Mouse (Mus musculus) liver, adult 2 months (tissue): ENCODE measurements around the gene Tgm2.

Experiments
- CTCF ChIP-seq: fragments of 200-500 bp; IDR thresholded peaks from 2 replicates; pipeline ENCODE4 v1.5.1; 2011; ENCODE audit warnings: low read depth, low read length, control low read depth
- POLR2A ChIP-seq: fragments of 200-500 bp; IDR thresholded peaks from 2 replicates; pipeline ENCODE4 v1.6.1; 2011; ENCODE audit warnings: low read length, control low read depth; ENCODE audit not compliant: insufficient read depth; ENCODE audit errors: extremely low read depth

- TF ChIP-seq CTCF, result no peak
- no peak for TF ChIP-seq POLR2A
These were observed 2.0 kb downstream of the Tgm2 start for GRCm38 (mm10) chr2:158144263-158144662.
